Mouse (Mus musculus): ENCODE measurements around the gene Acsbg2. TPM values are rescaled to one million over a fixed set of nuclear protein-coding genes. Genes with fewer than 3 reads are reported as not detected.

Acsbg2 gene
- total RNA-seq, 2 experiments from 2014 or later: not detected

GRCm38 (mm10) chr17:56874936-56875651 is 847 bp upstream of the Acsbg2 start, which contains the start of gene 1700061G19Rik:
Gene 1700061G19Rik (plus strand): TSS chr17:56875477.
- no peak for ATAC-seq (replicated peaks; ENCODE audit: poor library complexity, severe bottlenecking)

GRCm38 (mm10) chr17:56872512-56872911 is 1.7 kb downstream of the Acsbg2 start:
- no peak for ATAC-seq (replicated peaks; ENCODE audit: poor library complexity, severe bottlenecking)

GRCm38 (mm10) chr17:56871767-56872166 is 2.5 kb downstream of the Acsbg2 start:
- ATAC-seq (replicated peaks; ENCODE audit: poor library complexity, severe bottlenecking): no peak

- no peak for ATAC-seq (replicated peaks; ENCODE audit: poor library complexity, severe bottlenecking)
These were observed 3.8 kb downstream of the Acsbg2 start for GRCm38 (mm10) chr17:56870287-56870953.

- ATAC-seq (replicated peaks; ENCODE audit: poor library complexity, severe bottlenecking): no peak
These were observed 4.7 kb downstream of the Acsbg2 start for GRCm38 (mm10) chr17:56869481-56869977.

- no peak for ATAC-seq (replicated peaks; ENCODE audit: poor library complexity, severe bottlenecking)
These were observed 8.2 kb downstream of the Acsbg2 start for GRCm38 (mm10) chr17:56866071-56866470.

- peak; percentile 89 for ATAC-seq (replicated peaks; ENCODE audit: poor library complexity, severe bottlenecking)
These were observed 13.1 kb downstream of the Acsbg2 start for GRCm38 (mm10) chr17:56861197-56861596.

- ATAC-seq (replicated peaks; ENCODE audit: poor library complexity, severe bottlenecking): peak; percentile 61
These were observed 15.3 kb downstream of the Acsbg2 start for GRCm38 (mm10) chr17:56858922-56859321.

- ATAC-seq (replicated peaks; ENCODE audit: poor library complexity, severe bottlenecking): peak; percentile 38
These were observed 16.0 kb downstream of the Acsbg2 start for GRCm38 (mm10) chr17:56858216-56858615.

GRCm38 (mm10) chr17:56855421-56855820 is 18.8 kb downstream of the Acsbg2 start:
- peak; percentile 40 for ATAC-seq (replicated peaks; ENCODE audit: poor library complexity, severe bottlenecking)

GRCm38 (mm10) chr17:56851167-56851566 is 23.1 kb downstream of the Acsbg2 start:
- no peak for ATAC-seq (replicated peaks; ENCODE audit: poor library complexity, severe bottlenecking)

GRCm38 (mm10) chr17:56849710-56850109 is 24.5 kb downstream of the Acsbg2 start:
- ATAC-seq (replicated peaks; ENCODE audit: poor library complexity, severe bottlenecking): no peak

GRCm38 (mm10) chr17:56848785-56849184 is 25.5 kb downstream of the Acsbg2 start:
- ATAC-seq (replicated peaks; ENCODE audit: poor library complexity, severe bottlenecking): peak; percentile 63

GRCm38 (mm10) chr17:56843678-56844077 is 30.6 kb downstream of the Acsbg2 start:
- peak; percentile 25 for ATAC-seq (replicated peaks; ENCODE audit: poor library complexity, severe bottlenecking)

GRCm38 (mm10) chr17:56842173-56842572 is 32.1 kb downstream of the Acsbg2 start:
- peak; percentile 65 for ATAC-seq (replicated peaks; ENCODE audit: poor library complexity, severe bottlenecking)

- ATAC-seq (replicated peaks; ENCODE audit: poor library complexity, severe bottlenecking): no peak
These were observed 33.7 kb downstream of the Acsbg2 start for GRCm38 (mm10) chr17:56840524-56840923.

GRCm38 (mm10) chr17:56836336-56836735 is 37.9 kb downstream of the Acsbg2 start:
- no peak for ATAC-seq (replicated peaks; ENCODE audit: poor library complexity, severe bottlenecking)

- no peak for ATAC-seq (replicated peaks; ENCODE audit: poor library complexity, severe bottlenecking)
These were observed 40.9 kb downstream of the Acsbg2 start for GRCm38 (mm10) chr17:56833381-56833780.

GRCm38 (mm10) chr17:56832918-56833317 is 41.3 kb downstream of the Acsbg2 start:
- no peak for ATAC-seq (replicated peaks; ENCODE audit: poor library complexity, severe bottlenecking)

- ATAC-seq (replicated peaks; ENCODE audit: poor library complexity, severe bottlenecking): peak; percentile 96
These were observed 43.0 kb downstream of the Acsbg2 start for GRCm38 (mm10) chr17:56831111-56831816.

Measured in granulocyte monocyte progenitor cell, adult 5-6 weeks (primary cell).